Mouse (Mus musculus) C3H10T1/2 (cell line): ENCODE measurements around the gene Lyzl4. TPM values are rescaled to one million over a fixed set of nuclear protein-coding genes. Genes with fewer than 3 reads are reported as not detected.

ENCODE experiments used
- polyA plus RNA-seq, 2 experiments: library from polyadenylated mRNA; unstranded; fragments of >200 nt; fragmentation: generic; extraction: Trizol; gene quantifications; one replicate each; pipeline ENCODE4 v1.2.1; 2012; ENCODE audit warnings: missing spikeins in 2 of 2

The Lyzl4 gene
- not detected for polyA plus RNA-seq

DNA sequence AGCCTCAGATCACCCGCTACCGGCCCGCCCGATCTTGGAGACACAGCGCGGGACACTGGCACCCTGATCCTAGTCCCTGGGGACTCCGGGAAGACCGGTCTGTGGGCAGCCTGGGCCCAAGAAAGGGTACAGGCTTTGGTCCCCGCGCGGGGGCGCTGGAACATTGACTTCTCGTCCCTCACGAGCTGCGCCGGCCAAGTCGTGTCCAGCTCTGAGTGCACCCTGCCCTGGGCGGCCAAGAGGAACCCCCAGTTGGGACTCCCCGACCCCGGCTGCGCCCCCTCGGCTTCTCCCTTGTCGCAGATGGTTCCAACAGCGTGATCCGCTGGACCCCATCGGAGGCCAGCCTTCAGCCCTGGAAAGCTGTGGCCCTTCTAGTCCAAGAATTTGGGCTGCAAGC, at the start of gene Lyzl4:
Lyzl4 (minus strand) TSS at position 96 of the 400 bp plus-strand sequence.

GRCm38 (mm10) chr9:121642401-121643181, 695 bp upstream of the Lyzl4 start, which contains the start of gene Vipr1:
Gene Vipr1, plus strand, starts transcription at chr9:121642716.

Other genes with a start within 250 kb of the Lyzl4 start
- gene Cck, start 146.4 kb downstream of the Lyzl4 start, polyA plus RNA-seq, result under 1 TPM in 1 of 2 experiments, not detected in 1; 0.63 TPM
- gene Vipr1, start 620 bp upstream of the Lyzl4 start, polyA plus RNA-seq, result under 1 TPM; 0.01 to 0.15 TPM
- gene Sec22c, start 63.4 kb upstream of the Lyzl4 start, polyA plus RNA-seq, result 1 to 10 TPM; 2.2 to 6.3 TPM
- gene Ss18l2, start 68.2 kb upstream of the Lyzl4 start, polyA plus RNA-seq, result 10 to 100 TPM in 1 of 2 experiments, 1 to 10 TPM in 1; 8.8 to 31.3 TPM
- gene Nktr, start 77.1 kb upstream of the Lyzl4 start, polyA plus RNA-seq, result 1 to 10 TPM in 1 of 2 experiments, under 1 TPM in 1; 0.67 to 7.5 TPM
- gene Zfp651, start 117.2 kb upstream of the Lyzl4 start, polyA plus RNA-seq, result 10 to 100 TPM; 11.7 to 45.0 TPM
- under 1 TPM; 0.01 to 0.11 TPM for gene Klhl40, start 135.5 kb upstream of the Lyzl4 start, polyA plus RNA-seq
- gene Hhatl, start 150.4 kb upstream of the Lyzl4 start, polyA plus RNA-seq, result under 1 TPM; 0.04 to 0.13 TPM
- 1 to 10 TPM in 1 of 2 experiments, under 1 TPM in 1; 0.05 to 1.0 TPM for gene Ccdc13, start 197.4 kb upstream of the Lyzl4 start, polyA plus RNA-seq
- gene Higd1a, start 216.3 kb upstream of the Lyzl4 start, polyA plus RNA-seq, result 10 to 100 TPM; 24.0 to 61.0 TPM